Mouse (Mus musculus): Measurements from ENCODE around the gene Gm21974.

DNA sequence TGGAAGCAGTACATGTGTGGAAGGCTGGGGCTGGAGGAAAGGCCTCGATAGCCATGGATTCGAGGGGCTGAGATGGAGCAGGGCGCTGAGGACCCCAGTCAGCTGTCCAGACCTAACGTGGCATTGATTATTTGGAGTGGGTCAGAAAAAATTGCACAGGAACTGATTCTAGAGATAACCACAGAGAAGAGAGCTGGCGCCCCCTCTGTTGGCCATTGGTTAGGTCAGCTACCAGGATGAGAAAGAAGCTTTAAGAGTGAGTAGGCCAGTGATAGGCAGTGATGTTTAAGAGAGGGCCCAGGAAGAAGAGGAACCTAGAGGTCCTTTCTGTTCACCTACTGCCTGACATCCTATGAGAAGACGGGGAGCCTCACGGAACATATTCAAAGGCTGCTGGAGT, 24.0 kb upstream of the Gm21974 start:
- TF ChIP-seq CTCF (IDR thresholded peaks at IDR 0.05; ENCODE audit: insufficient read depth, low read length): no peak
- TF ChIP-seq POLR2A (IDR thresholded peaks at IDR 0.05; ENCODE audit: borderline replicate concordance, extremely low read depth, low read depth, low read length): no peak
